Mouse (Mus musculus) heart, embryonic 16.5 days (tissue): ENCODE measurements around the gene 4930556J24Rik. TPM values are rescaled to one million over a fixed set of nuclear protein-coding genes. Genes with fewer than 3 reads are reported as not detected.
"Not testable (repeated sequence)": the region's sequence is repeated elsewhere in the genome, so short reads cannot be mapped to it uniquely, and the experiment has no call there.

Experiments
- ATAC-seq: fragments of 200-750 bp; cut with Nextera tagmentation; replicated peaks from 2 replicates; pipeline ENCODE4 v1.8.0; 2017; ENCODE audit warnings: moderate number of reproducible peaks; ENCODE audit not compliant: insufficient read depth, low FRiP score; ENCODE audit errors: extremely low read depth
- H3K27ac ChIP-seq: fragments of 300-500 bp; sonication (generic); 2 replicates; pipeline ENCODE4 v1.5.1; 2014; ENCODE audit warnings: mild to moderate bottlenecking, low read length, control low read depth, moderate library complexity
- H3K27me3 ChIP-seq: fragments of 300-500 bp; sonication (generic); 2 replicates; pipeline ENCODE4 v1.6.1; 2014; ENCODE audit warnings: low read length, mixed read lengths; ENCODE audit not compliant: control insufficient read depth, insufficient read depth
- H3K36me3 ChIP-seq: fragments of 300-500 bp; sonication (generic); 2 replicates; pipeline ENCODE4 v1.6.1; 2014; ENCODE audit not compliant: control insufficient read depth, insufficient read depth
- H3K4me1 ChIP-seq: fragments of 300-500 bp; sonication (generic); 2 replicates; pipeline ENCODE4 v1.6.1; 2014; ENCODE audit warnings: low read length, mixed read lengths; ENCODE audit not compliant: control insufficient read depth, insufficient read depth
- H3K4me2 ChIP-seq: fragments of 300-500 bp; sonication (generic); 2 replicates; pipeline ENCODE4 v1.6.1; 2014; ENCODE audit warnings: low read depth, mild to moderate bottlenecking, control low read depth, low read length
- H3K4me3 ChIP-seq: fragments of 300-500 bp; sonication (generic); 2 replicates; pipeline ENCODE4 v1.5.1; 2014; ENCODE audit warnings: mild to moderate bottlenecking, control low read depth, low read length
- H3K9ac ChIP-seq: fragments of 300-500 bp; sonication (generic); 2 replicates; pipeline ENCODE4 v1.6.1; 2014; ENCODE audit warnings: low read length, control low read depth
- H3K9me3 ChIP-seq: fragments of 300-500 bp; sonication (generic); replicated peaks from 2 replicates; pipeline ENCODE4 v1.6.1; 2016; ENCODE audit warnings: low read length; ENCODE audit not compliant: control insufficient read depth
- WGBS: fragments of 180-500 bp; shearing (Covaris S2); extraction: QIAGEN DNeasy Blood & Tissue Kit; methylation state at CpG from one replicate; pipeline ENCODE4 v1.1.7; 2014; 5-methylcytosine and 5-hydroxymethylcytosine counted together
- polyA plus RNA-seq: library from polyadenylated mRNA; unstranded; fragments of >200 nt; fragmentation: Nextera tagmentation; extraction: Ambion mirVana; gene quantifications from 2 replicates; pipeline ENCODE4 v1.2.1, GENCODE M21; 2015

Gene 4930556J24Rik
- polyA plus RNA-seq, 1 experiment from 2014 or later = 0.12 TPM

DNA sequence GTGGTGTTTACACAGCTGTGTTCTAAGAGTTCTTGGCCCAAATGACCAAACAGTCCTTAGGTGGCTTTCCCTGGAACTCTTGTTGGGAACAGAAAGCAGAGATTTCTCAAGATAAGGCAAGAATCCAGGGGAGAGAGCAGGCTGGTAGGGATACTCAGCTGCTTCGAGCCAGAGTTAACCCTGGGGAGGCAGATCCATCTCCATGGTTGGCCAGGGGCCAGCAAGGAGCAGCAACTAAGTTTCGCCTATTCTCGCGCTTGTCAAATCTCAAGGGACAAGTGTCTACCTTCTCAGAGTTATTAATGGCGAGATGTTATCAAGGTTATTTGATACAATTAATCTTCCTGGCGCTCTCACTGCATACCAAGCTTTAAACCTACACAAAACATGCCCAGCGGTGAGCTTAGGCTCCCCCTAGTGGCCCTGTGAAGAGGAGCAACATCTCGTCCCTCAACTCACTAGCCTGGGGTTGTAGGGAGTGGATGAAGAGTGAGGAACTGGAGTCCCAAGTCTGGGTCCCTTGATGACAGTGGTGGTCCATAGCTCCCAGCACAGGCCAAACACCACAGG, 55.2 kb downstream of the 4930556J24Rik start:
- WGBS = 24% methylated on average over 8 of the region's 8 CpGs
- no peaks in the 10 kb centered on the region for H3K27me3 ChIP-seq
- H3K4me3 ChIP-seq = no peak overlapping the region
- peaks cover 25% of the 10 kb centered on the region for H3K36me3 ChIP-seq
- H3K4me1 ChIP-seq = no peaks in the 10 kb centered on the region
- no peak overlapping the region for H3K9ac ChIP-seq
- H3K9me3 ChIP-seq = no peaks in the 10 kb centered on the region
- ATAC-seq = no peak
- no peak overlapping the region for H3K27ac ChIP-seq
- no peak overlapping the region for H3K4me2 ChIP-seq

DNA sequence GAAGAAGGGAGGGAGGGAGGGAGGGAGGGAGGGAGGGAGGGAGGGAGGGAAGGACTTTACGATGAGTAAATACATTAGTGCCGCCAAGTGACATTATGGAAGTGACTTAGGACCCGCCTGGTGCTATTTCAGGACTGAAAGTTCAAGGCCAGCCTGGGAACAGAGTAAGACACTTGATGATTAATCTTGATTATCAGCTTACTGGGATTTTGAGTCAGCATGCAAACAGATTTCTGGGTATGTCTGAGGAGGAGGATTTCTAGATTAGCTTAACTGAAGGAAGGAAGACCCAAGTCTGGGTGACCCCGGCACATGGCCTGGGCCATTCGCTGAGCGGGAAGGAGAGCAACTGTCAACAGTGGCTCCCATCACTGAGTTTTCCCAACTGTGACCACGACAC, 56.1 kb downstream of the 4930556J24Rik start:
- Histone ChIP-seq H3K4me1 (peaks cover 5% of the 10 kb centered on the region; the same call in 1 of the 2 replicates), H3K9ac (no peak overlapping the region), H3K9me3 (no peaks in the 10 kb centered on the region), H3K27ac (no peak overlapping the region), H3K4me2 (no peak overlapping the region), H3K4me3 (no peak overlapping the region), H3K36me3 (peaks cover 25% of the 10 kb centered on the region), H3K27me3 (no peaks in the 10 kb centered on the region)
- 89% methylated on average over 7 of the region's 7 CpGs for WGBS
- ATAC-seq = no peak

DNA sequence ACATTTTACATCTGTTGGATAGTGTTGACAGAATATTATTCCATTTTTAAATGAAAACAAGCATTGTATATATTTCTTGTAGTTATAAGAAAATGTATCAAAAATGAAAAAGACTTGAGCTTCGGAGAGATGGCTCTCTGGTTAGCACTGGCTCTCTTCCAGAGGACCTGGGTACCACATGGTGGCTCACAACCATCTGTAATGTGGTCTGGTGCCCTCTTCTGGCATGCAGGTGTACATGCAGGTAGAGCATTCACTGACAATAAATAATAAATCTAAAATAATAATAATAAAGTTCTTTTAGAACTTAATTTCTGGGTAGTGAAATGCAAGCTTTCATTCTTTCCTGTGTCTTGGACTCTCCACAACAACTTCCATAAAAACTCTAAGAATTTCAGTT, 57.8 kb downstream of the 4930556J24Rik start:
- H3K27ac ChIP-seq = no peak overlapping the region
- no peaks in the 10 kb centered on the region for H3K9me3 ChIP-seq
- no peak for ATAC-seq
- no peak overlapping the region for H3K9ac ChIP-seq
- H3K4me2 ChIP-seq = no peak overlapping the region
- H3K4me1 ChIP-seq = peaks cover 10% of the 10 kb centered on the region
- WGBS = 65% methylated on average over 1 of the region's 1 CpGs
- H3K36me3 ChIP-seq = peaks cover 15% of the 10 kb centered on the region
- no peaks in the 10 kb centered on the region for H3K27me3 ChIP-seq
- no peak overlapping the region for H3K4me3 ChIP-seq

DNA sequence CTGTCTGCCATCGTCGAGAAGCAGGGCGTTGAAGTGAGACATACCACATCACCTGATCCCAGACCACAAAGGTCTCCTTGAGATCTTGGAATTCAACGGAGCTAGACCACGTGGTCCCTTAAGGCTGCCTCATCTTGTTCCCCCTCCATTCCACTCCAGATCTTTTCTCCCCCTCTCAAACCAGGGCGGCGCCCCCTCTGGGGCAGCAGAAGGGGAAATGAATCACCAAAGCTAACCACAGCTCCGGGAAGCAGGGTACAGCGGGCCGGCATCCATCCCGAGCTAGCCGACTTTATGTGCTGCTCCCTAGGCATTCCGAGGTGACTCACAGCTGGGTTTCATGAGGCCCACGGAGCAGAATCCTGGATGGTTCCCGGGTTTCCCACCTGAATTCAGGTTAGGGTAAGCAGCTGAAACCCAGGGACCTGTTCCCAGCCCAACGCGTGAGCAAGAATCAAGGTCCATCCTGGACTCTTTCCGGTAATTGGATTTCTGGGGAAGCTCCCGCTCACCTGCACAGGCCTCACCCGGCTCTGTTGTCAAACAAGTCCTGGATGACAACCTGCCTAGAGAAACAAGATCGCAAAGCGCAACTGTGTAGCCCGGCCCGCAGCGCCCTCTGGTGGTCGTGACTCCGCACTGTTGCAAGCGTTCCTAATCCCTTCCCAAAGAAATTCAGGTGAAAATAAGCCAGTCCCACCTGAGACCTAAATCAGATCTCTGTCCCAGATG, 62.3 kb downstream of the 4930556J24Rik start, which contains the start of gene Slc35e4:
Slc35e4 (minus strand) TSS at position 556 of the 732 bp plus-strand sequence.
- peak within 1 kb of the TSS; percentile 98 for H3K4me2 ChIP-seq
- peak within 1 kb of the TSS; percentile 51 for H3K27ac ChIP-seq
- H3K4me1 ChIP-seq = peaks cover 42% of the 10 kb centered on the region
- peak; percentile 53 for ATAC-seq
- H3K27me3 ChIP-seq = peaks cover 4% of the 10 kb centered on the region; the same call in 1 of the 2 replicates
- H3K4me3 ChIP-seq = peak within 1 kb of the TSS; percentile 65
- H3K9ac ChIP-seq = peak within 1 kb of the TSS; percentile 74
- 0 out of 2 replicates have a peak, but pooled peaks cover 7% of the 10 kb centered on the region for H3K36me3 ChIP-seq
- no peaks in the 10 kb centered on the region for H3K9me3 ChIP-seq
- WGBS = under 1% methylated on average over 28 of the region's 28 CpGs

DNA sequence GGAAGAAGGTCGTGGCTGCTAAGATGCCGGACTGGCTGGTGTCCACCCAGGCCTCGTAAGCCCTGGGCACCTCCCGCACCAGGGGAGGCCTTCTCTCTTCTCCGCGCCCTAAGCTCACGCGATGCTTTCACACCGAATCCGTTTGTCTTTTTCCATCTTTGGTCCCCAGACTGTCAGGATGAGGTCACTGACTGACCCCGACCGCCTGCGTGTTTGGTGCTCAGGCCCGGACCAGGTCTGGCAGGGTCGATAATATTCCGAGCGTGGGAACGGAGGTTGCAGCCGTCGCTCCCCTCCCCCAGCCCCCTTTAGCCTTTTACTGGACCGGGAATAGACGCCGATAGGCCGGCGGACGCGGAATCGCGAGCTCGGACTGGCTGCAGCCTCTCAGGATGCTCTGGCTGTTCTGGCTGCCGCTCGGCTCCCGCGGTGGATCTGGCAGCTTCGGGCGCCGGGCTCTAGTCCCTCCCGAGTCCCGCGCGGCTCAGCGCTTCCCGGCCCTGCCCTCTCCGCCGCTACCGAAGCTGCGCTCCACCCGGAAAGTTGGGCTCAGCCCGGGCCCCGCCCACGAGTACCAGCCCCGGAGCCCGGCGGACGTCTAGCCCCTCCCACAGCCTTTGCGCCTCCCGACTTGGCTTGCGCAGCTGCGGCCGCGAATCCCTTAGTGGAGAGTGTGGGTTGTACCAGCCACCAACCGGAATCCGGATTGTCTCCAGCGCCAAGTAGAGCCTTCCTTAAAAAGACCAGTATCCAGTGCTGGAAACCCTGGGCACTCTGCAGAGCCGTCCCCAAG, 63.1 kb downstream of the 4930556J24Rik start:
- under 1% methylated on average over 65 of the region's 65 CpGs for WGBS
- peak overlapping the region; percentile 65 for H3K4me3 ChIP-seq
- H3K4me1 ChIP-seq = peaks cover 42% of the 10 kb centered on the region
- no peaks in the 10 kb centered on the region for H3K9me3 ChIP-seq
- peak overlapping the region; percentile 51 for H3K27ac ChIP-seq
- peak overlapping the region; percentile 98 for H3K4me2 ChIP-seq
- peak overlapping the region; percentile 74 for H3K9ac ChIP-seq
- H3K27me3 ChIP-seq = peaks cover 4% of the 10 kb centered on the region; the same call in 1 of the 2 replicates
- 0 out of 2 replicates have a peak, but pooled peaks cover 3% of the 10 kb centered on the region for H3K36me3 ChIP-seq
- ATAC-seq = peak; percentile 80

DNA sequence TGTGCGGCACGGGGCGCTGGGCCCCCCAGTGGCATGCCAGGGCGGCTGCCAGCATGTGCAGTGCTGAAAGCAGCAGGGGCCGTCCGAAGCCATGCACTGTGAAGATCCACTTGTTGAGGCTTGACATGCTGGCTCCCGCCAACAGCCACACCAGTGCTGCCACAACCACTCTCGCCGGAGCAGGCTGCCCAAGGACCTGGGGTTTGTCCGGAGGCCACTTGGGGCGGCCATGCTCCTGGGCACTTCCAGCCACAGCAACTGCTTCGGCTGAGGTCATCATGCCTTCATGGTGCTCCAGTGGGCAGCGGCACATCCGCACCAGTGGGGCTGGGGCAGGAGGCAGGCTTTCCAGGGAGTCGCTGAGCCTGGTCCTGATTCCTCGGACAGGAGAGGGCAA, 63.7 kb downstream of the 4930556J24Rik start:
- WGBS = 10% methylated on average over 16 of the region's 16 CpGs

DNA sequence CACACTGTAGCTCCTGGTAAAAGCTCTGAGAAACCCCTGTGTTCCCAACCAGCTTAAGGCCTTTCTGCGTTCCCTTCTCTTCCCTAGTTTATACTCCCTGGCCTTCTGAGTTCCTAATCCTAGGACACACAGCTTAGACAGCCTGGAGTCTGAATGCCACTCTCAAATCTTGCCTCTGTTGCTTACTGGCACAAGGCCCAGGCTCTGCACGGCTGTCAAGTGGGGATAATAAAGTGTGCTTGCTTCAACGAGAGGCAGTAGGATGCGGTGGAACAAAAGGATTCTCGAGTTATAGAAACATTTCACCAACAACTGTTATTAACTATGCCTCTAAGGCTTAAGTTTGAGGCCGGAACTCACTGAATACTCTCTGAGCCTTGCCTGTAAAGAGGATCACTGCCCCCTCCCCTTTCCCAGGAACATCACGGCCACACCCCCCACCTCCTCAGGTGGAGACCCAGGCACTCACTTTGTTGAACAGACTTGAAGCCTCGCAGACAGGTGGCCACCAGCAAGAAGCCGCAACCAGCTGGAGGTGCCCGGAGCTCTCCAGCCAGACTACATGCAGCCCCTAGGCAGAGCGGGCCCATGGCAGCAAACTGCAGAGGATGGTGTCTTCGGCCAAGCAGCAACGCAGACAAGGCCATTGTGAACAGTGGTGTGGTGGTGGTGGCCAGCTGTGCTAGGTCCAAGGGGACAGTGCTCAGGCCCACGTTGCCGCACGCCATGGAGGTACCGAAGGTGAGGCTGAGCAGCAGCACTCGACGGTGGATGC, 64.3 kb downstream of the 4930556J24Rik start:
- Histone ChIP-seq H3K36me3 (0 out of 2 replicates have a peak, but pooled peaks cover 3% of the 10 kb centered on the region), H3K4me3 (peak overlapping the region; percentile 65), H3K4me1 (peaks cover 42% of the 10 kb centered on the region), H3K27ac (0 out of 2 replicates have a peak overlapping the region, but pooled peaks have one; percentile 32), H3K27me3 (peaks cover 4% of the 10 kb centered on the region; the same call in 1 of the 2 replicates), H3K4me2 (peak overlapping the region; percentile 98), H3K9me3 (no peaks in the 10 kb centered on the region), H3K9ac (peak overlapping the region; percentile 74)
- WGBS = 21% methylated on average over 19 of the region's 19 CpGs
- ATAC-seq = no peak

More for the DNA sequence above, 63.7 kb downstream of the 4930556J24Rik start:
- ATAC-seq = no peak
- H3K9ac ChIP-seq = peak overlapping the region; percentile 74
- peaks cover 42% of the 10 kb centered on the region for H3K4me1 ChIP-seq
- peak overlapping the region; percentile 98 for H3K4me2 ChIP-seq
- peaks cover 4% of the 10 kb centered on the region; the same call in 1 of the 2 replicates for H3K27me3 ChIP-seq
- 0 out of 2 replicates have a peak, but pooled peaks cover 3% of the 10 kb centered on the region for H3K36me3 ChIP-seq
- H3K4me3 ChIP-seq = peak overlapping the region; percentile 65
- no peaks in the 10 kb centered on the region for H3K9me3 ChIP-seq
- no peak overlapping the region for H3K27ac ChIP-seq

DNA sequence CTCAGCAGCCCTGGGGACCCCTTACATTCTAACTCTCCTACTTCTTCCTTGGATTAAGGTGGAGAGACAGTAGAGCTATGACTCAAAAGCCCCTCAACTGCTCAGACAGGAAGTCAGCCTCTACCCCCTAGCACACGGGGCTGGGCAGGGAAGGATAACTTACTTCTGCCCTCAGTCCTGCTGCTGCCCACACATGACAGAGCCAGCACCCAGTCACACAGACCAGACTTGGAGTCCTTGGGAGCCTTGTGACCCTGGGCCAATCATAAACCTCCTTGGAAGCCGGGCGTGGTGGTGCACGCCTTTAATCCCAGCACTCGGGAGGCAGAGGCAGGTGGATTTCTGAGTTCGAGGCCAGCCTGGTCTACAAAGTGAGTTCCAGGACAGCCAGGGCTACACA, 65.1 kb downstream of the 4930556J24Rik start:
- H3K9me3 ChIP-seq, H3K9ac ChIP-seq, H3K36me3 ChIP-seq, H3K4me3 ChIP-seq, H3K27me3 ChIP-seq, ATAC-seq: not testable (repeated sequence)
- Histone ChIP-seq H3K4me2 (peak overlapping the region; percentile 11; the same call in 1 of the 2 replicates), H3K27ac (0 out of 2 replicates have a peak overlapping the region, but pooled peaks have one; percentile 1), H3K4me1 (peaks cover 42% of the 10 kb centered on the region)
- WGBS = 76% methylated on average over 6 of the region's 6 CpGs
